Mouse (Mus musculus): ENCODE measurements around the gene Cyb5r3. TPM values are rescaled to one million over a fixed set of nuclear protein-coding genes. Genes with fewer than 3 reads are reported as not detected.

Cyb5r3 gene
- total RNA-seq, 1 experiment from 2014 or later = 60.8 TPM

DNA sequence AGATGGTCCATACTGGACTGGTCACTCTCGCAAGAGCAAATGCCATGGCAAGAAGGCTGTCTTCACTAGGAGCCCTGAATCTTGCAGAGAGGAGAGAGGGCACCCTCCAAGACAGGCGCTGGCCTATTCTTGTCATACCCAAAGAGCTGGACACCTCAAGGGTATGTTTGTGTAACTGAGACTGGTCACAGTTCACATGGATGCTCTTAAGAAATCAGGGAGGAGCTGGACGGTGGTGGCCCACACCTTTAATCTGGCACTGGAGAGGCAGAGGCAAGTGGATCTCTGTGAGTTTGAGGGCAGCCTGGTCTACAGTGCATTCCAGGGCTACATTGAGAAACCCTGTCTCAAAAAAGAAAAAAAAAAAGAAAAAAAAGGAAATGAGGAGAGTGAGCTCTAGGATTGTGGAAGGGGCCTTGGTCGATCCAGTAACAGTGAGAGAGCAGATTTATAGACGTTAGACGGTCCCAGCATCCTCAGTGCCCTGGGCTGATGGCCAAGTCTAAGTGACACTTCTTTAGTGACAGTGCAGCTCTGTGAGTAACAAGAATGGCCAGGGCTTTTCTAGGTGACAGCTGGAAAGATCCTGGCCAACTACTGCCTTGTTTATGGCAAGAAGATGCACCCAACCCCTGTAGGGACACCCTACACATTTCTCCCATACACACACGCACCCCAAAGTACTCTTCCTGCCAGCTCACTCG is 1.3 kb downstream of the Cyb5r3 start:
- no peak for ATAC-seq (replicated peaks; ENCODE audit: insufficient number of reproducible peaks, low FRiP score, low TSS enrichment, poor library complexity, severe bottlenecking)

DNA sequence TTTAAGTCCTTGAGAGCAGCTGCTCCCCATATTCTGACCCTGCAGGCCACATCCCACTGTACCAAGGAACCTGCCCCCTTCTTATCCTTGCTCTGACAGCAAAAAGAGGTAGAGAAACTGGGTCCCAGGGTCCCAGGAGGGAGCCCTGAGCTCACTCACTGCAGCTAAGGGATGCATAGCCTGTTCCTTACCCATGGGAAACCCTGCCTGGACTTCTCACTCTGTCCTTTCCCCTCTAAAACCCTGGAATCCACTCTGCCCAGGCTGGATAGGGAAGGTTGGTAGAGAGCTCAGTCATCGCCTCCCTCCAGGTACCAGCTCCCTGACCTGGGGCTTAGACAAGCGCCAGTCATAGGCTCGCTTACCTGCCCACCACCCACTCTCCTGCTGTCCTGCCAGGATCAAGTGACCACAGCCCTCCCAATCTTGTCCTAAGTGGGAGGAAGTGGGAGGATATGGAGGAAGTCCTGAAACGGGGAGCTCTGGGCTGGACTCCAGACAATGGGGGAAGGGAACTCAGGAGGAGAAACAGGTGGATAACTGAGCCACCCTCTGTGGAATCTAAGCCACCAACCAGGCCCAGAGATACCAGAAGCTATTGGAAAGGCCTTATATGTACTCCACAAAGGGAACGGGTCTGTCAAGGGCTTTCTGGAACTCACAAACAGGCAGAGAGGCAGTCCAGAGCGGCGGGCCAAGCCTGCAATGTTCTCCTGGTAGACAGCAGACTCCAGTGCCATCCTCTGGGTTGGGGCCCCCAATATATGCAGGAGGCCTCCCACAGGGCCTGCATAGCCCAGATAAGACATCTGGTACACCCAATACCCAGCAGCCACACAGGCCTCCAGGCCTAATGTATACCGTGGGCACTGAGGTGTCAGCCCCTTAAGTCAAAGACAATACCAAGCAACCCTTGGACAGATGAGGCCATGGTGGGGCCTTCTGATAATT is 2.3 kb downstream of the Cyb5r3 start:
- no peak for ATAC-seq (replicated peaks; ENCODE audit: insufficient number of reproducible peaks, low FRiP score, low TSS enrichment, poor library complexity, severe bottlenecking)

DNA sequence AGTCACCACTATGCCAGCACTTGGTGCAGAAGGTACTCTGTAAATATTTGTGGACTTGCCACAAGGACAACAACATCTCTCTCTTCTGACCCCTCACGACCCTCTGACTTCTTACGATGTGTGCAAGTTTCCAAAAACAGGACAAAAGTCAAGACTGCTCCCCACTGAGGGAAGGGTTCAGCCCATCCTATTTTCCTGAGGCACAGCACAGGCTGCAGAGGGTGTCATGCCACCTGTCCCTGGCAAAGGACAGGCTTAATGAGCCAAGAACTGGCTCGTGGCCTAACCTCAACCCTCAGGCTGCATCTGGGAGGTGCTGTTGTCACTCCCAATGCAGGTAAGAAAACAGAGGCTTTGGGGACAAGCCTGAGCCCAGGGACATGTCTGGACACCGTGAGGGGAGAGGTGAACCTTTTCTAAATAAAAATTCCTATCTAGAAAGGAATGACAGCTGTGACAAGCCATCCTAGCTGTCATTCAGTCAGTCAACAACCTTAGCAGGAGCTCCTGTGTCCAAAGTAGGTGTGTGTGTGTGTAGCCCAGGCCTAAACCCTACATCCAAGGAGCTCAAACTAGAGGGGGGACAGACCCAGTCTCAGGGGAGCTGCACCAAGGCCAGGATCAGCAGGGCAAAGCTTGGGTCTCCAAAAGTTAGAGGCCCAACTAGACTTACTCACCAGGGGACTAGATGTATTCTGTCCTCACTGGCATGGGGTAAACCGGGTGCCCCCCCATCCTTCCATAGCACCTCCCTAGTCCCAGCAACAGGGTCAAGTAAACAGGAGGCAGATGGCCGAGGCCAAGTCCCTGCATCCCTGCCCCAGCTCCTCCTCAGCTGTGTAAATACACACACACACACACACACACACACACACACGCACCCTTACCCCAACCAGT is 3.3 kb downstream of the Cyb5r3 start:
- no peak for ATAC-seq (replicated peaks; ENCODE audit: insufficient number of reproducible peaks, low FRiP score, low TSS enrichment, poor library complexity, severe bottlenecking)

DNA sequence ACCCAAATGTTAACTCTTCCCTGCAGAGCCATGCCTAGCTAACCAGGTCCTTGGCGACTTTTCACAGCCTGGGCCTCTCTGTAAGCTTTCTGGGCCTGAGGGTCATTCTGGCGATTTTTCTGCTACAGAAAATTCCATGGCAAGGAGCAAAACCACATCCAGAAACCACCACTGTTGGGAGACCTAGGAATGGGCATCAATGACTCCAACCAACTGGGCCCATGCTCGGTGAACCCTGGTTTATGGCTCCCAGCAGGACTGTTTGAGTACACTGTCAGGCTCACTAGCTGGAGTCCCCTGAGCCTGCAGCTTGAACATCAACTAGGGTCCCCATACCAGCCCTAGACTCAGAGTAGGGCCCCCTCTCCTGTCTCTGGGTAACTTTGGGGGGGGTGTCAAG is 4.1 kb downstream of the Cyb5r3 start:
- ATAC-seq (replicated peaks; ENCODE audit: insufficient number of reproducible peaks, low FRiP score, low TSS enrichment, poor library complexity, severe bottlenecking) = no peak

DNA sequence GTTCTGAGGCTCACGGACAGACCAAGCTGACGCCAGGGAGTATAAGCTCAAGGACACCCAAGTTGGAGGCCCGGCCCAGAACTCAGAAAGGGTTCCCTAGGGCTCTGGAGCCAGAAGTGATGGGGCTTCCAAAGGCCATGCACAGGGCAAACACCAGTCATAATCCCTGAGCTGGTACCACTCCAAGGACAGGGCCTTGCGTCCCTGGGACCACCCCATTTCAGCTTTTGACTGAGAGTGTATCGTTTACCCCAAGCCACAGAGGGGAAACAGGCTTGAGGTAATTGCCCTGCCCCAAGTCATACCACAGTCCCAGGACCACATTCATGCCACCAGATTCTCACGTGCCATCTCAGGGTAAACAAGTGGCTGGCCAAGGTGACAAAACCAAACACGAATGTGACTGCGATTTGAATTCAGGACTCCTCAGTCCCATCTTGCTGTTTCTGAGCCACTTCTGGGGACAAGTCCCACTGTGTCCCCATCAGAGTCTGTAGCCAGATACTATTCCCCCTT is 4.8 kb downstream of the Cyb5r3 start:
- no peak for ATAC-seq (replicated peaks; ENCODE audit: insufficient number of reproducible peaks, low FRiP score, low TSS enrichment, poor library complexity, severe bottlenecking)

DNA sequence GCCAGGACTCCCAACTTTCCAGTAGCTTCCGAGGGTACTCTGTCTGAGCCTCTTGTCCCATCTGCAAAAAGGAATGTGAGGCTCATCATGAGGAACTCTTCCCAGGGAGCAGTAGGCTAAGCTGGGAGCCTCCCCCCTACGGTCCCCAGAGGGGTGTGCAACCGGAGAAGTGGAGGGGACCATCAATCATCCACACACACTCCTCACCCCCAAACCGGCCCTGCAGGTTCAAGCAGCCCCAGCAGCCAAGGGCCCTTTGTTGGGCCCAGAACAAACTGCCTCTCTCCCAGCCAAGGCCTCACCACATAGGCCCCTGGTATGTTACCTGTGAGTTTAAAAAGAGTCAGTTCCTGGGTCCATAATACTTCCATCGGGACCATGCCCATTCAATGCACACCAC is 5.3 kb downstream of the Cyb5r3 start:
- no peak for ATAC-seq (replicated peaks; ENCODE audit: insufficient number of reproducible peaks, low FRiP score, low TSS enrichment, poor library complexity, severe bottlenecking)

DNA sequence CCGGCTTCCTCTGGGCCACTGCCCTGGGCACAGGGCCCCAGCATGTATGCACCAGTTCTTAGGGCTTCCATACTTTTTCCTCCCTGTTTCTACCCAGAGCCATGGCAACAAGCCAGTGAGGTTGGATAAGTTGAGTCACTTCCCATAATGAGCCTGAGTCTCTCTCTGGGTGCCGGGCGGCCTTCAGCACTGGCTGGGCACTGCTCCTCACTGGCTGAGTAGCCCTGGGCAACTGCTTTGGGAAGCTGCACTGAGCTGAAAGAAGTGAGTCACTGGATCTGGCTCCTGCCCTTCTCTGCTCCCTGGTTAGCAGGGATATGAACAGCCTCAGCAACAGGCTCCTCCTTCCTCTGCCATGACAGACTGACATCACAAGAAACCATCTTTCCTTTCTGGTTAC is 5.8 kb downstream of the Cyb5r3 start:
- ATAC-seq (replicated peaks; ENCODE audit: insufficient number of reproducible peaks, low FRiP score, low TSS enrichment, poor library complexity, severe bottlenecking) = no peak

DNA sequence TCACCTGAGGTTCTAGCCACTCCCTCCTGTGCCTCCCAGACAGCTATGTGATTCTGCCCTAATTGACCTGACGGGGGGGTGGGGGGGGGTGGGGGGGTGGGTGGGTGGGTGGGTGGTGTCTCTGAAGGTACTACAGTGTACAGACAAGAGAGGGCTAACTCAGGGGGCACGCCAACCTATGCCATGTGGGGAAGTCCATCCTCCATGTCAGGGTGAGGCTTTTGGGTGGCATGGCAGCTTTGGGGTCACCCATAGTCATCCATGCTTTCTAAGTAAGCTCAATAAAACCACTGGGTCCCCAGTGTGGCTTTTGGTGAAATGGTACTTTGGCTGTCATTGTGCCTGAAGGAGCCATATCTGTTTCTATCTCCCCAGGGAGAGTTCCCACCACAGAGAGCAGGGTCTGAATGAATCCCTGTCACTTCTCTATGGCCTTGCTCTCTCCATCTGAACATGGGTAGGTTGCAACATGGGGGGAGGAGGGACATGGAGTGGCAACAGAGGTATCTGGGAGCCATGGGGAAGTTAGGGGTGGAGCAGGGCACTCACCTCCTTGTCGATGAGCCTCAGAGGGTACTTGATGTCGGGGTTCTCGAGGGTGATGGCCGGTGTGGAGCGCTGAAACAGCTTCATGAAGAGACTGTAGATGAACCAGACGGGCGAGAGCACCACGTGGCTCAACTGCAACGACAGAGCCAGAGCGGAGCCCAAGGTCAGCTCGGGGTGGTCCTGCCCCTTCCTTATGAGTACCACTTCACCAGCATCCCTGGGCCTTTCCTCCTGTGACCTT is 6.7 kb downstream of the Cyb5r3 start:
- ATAC-seq (replicated peaks; ENCODE audit: insufficient number of reproducible peaks, low FRiP score, low TSS enrichment, poor library complexity, severe bottlenecking) = no peak

DNA sequence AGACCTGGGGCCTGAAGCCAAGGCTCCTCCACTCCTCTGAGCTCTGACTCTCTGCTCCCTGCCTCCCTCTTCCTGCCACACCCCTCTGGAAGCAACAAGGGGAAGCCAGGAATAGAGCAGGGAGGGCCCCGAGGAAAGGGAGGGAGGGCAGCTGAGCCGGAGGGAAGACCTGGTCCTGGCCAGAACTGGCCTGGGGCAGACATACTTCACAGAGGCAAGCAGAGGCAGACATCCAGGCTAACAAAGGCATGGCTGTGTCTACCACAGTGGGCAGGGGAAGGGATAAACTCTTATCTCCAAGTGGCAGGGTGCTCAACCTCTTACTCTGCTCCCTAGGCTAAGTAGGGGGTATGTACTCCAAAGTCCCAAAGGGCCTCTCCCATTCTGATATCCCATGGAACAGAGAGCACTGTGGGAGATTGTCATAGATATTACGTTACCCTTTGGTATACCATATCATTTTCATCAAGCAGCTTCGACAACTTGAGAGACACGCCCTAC is 7.4 kb downstream of the Cyb5r3 start:
- ATAC-seq (replicated peaks; ENCODE audit: insufficient number of reproducible peaks, low FRiP score, low TSS enrichment, poor library complexity, severe bottlenecking) = no peak

DNA sequence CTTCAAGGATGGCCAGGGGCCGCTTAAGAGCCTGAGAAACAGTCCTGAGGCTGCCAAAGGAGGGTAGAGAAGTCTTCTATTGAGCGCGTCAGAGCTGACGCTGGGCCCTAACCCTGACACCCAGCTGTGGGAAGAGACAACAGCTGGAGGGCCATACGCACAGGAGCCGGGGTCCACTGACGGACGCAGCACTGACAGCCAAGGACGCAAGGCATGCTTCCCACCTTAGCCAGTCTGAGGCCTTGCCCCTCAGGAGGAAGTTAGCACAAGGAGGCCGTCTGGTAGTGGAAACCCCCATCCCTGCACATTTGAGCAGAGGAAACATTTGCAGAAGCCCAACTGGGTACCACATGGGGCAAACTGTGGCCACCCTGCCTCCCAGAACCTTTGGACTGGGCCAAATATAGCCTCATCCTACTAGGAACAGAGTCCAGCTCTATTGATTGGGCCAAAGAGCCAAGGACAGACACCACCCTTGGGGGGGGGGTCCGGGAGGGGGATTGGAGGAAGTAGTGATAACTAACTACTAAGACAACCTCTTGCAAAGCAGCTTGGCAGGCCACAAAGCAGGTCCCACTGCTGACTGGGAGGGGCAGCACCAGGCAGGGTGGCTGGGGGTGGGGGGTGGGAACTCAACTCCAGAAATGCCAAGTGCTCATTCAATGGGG is 9.4 kb downstream of the Cyb5r3 start:
- ATAC-seq (replicated peaks; ENCODE audit: insufficient number of reproducible peaks, low FRiP score, low TSS enrichment, poor library complexity, severe bottlenecking) = no peak

DNA sequence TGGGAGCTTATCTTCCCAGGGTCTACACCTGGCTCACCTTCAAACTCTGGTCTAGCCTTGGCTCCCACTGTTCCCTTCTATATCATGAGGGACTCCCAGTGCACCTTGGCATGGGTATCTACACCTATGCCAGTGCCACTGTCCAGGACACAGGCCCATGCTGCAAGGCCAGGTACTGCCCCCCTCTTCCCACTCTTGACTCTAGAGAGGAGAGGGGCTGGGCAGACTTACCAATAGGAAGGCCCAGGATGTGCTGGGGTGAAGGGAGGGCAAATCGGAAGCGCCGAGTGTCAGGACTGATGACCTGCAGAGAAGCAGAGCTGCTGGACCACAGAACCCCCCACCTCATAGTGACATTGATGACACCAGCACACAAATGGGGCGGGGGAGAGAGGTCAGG is 10.4 kb downstream of the Cyb5r3 start:
- ATAC-seq (replicated peaks; ENCODE audit: insufficient number of reproducible peaks, low FRiP score, low TSS enrichment, poor library complexity, severe bottlenecking) = no peak

DNA sequence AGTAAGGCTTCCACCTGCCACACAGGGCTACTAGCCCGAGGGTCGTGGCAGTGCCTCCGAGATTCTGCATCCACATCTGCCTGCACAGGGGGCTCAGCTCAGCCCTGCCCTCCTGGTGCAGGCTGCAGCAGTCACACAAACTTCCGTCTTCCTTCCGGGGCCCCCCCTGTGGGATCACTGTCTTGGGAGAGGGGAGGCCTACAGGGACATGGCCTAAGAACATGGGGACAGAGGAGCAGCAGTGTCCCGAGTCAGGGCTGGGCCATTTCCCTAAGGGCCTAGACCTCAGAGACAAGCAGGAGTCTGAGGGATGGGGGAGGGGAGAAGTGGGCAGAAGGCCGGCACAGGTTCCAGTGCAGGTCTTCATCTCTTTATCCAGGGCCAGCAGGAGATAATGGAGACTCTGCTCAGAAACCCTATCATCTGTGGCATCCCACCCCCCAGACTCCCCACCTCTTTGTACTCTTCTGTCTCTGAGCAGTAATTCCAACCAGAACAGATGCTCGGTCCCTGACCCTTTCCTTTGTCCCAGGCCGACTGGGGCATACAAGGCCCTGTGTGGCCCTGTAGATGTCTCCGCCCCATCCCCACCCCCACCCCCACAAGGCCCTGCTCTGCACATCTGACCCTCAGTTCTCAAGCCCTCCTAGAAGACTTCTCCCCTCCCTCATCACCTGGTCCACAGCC is 11.2 kb downstream of the Cyb5r3 start:
- ATAC-seq (replicated peaks; ENCODE audit: insufficient number of reproducible peaks, low FRiP score, low TSS enrichment, poor library complexity, severe bottlenecking) = no peak

DNA sequence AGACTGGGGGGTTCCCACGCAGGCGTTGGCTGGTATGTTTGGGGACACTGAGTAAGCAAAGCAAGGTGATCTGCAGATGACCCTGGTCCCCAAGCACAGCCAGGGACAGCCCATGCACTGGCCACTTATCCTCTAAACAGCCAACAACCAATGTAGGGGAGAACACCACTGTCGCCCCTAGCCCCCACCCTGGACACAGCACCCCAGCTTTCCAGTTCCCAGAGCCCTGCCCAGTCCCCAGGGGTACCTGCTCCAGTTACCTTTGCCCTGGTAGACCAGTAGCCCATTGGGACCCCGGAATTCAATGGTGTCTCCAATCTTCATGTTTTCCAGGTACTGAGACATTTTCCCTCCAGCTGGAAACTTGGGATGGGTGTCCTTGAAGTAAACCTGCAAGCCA is 11.8 kb downstream of the Cyb5r3 start:
- ATAC-seq (replicated peaks; ENCODE audit: insufficient number of reproducible peaks, low FRiP score, low TSS enrichment, poor library complexity, severe bottlenecking) = no peak

DNA sequence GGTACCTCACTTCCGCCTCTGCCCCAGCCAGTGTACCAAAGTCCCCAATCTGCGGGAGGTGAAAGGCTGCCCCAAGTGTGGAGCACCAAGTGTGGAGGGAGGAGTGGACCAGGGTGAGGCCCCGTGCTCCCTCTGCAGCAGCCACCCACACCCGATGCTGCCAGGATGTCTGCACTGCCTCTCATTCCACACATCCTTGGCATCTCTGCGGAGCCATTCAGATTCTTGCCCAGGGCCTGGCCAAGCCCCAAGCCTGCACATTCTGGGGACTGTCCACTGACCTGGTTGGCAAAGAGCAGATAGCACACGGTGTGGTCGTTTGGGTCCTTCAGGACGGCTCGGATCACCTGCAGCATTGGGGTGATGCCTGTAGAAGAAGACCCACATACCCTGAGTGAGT is 12.6 kb downstream of the Cyb5r3 start:
- no peak for ATAC-seq (replicated peaks; ENCODE audit: insufficient number of reproducible peaks, low FRiP score, low TSS enrichment, poor library complexity, severe bottlenecking)

DNA sequence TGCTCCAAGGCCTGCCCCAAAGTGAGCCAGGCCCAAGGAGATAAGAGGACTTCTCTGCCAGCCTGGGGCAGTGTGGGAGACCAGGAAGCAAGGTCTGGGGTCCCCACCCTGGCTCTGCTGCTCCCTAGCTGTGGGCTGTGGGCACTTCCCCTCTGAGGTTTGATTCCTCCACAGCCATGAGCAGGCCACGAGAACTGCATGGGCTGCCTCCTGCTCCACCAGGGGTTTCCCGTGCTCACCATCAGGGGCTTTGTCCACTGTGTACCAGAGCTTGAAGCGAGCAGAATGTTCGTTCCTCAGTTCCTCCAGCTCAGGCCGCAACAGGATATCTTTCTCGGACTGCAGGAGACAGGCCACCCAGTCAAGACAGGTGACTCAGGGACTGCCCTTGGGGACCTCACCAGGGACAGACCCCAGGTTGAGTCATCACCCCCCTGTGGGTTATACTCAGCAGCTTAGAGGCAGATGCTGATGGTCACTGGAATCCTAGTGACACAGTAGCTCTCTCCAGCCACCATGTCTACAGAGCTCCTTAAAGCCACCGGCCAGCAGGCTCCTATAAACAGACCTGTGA is 13.7 kb downstream of the Cyb5r3 start:
- ATAC-seq (replicated peaks; ENCODE audit: insufficient number of reproducible peaks, low FRiP score, low TSS enrichment, poor library complexity, severe bottlenecking) = no peak

DNA sequence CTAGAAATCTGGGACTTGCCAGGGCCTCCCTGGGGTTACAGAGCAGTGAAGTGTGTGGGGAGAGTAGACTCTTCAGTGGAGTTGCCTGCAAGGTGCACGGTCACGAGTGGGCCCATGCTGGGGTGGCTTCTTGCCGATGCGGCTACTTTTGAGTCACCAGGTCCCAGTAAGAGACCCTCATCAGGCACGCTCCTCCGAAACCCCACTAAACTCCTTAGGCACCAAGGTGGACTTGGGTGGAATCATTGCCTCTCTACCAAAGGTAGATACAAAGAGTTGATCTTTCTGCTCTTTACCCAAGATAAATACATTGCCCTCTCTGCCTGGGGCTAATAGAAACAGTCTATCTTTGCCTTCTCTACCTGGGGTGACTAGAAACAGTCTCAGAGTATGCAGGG is 14.7 kb downstream of the Cyb5r3 start:
- no peak for ATAC-seq (replicated peaks; ENCODE audit: insufficient number of reproducible peaks, low FRiP score, low TSS enrichment, poor library complexity, severe bottlenecking)
